Mouse (Mus musculus) heart, postnatal 4 days (tissue): ENCODE measurements around the gene Tprg. TPM values are rescaled to one million over a fixed set of nuclear protein-coding genes. Genes with fewer than 3 reads are reported as not detected.
A peak's percentile ranks its signal among the peaks of the same experiment; 100 is the strongest.

Experiments used
- DNase-seq: peaks from one replicate; pipeline ENCODE4 v3.0.0; 2021
- total RNA-seq, 2 experiments: library from RNA; stranded (reverse); gene quantifications; 2 replicates each; pipeline ENCODE4 v1.2.3; 2021

The Tprg gene
- total RNA-seq, 2 experiments from 2014 or later: not detected

- no peak for DNase-seq
Observed at GRCm38 (mm10) chr16:25333279-25334219, 46.9 kb downstream of the Tprg start.

DNA sequence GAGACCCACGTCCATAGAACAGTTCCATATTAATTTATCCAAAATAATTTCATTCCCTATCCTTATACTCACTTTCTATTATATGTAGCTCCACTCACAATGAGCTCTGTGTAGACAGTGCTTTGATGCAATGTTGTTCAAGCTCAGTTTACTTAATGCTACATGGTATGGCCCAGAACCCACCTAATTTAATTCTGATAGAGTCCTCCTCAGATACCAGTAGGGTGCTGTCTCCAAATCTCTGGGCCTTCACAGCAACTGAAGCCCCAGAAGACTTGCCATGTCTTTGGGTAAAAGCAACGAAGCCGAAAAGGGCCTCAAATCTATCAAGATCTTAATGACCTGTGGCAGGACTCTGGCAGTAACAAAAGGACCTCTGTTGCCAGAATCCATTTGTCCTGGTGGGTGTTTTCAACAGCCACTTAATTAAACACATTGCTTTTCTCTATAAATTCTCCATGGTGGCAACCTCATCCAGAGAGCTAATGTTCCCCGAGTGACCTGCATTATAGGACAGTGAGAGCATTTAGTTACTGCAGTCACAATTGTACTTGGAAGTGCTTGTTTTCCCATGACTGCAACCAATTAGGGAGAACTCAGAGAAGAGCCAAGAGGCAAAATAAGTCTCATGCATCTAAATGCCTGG is 48.6 kb downstream of the Tprg start:
- no peak for DNase-seq

DNA sequence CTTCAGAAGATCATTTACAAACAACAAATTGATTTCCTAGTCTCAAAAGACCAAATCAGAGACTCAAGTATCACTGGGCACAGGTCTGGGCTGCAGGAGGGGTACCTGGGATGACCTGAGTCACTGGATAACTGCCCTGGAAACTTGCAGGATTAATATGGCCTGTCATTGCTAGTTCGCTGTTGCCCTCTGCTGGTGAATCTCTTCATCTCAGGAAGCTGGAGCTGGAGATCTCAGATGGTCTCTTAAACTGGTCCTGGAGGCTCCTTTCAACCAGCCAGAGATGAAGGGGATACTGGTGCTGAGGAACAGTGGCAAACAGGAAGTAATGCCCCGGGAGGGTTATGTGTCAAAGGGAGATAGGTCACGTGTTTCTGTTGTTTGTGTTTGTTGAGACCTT is 63.0 kb downstream of the Tprg start:
- peak; percentile 71 for DNase-seq

GRCm38 (mm10) chr16:25367834-25368233 is 81.2 kb downstream of the Tprg start:
- DNase-seq: no peak

- no peak for DNase-seq
Observed at GRCm38 (mm10) chr16:25369984-25370412, 83.4 kb downstream of the Tprg start.

DNA sequence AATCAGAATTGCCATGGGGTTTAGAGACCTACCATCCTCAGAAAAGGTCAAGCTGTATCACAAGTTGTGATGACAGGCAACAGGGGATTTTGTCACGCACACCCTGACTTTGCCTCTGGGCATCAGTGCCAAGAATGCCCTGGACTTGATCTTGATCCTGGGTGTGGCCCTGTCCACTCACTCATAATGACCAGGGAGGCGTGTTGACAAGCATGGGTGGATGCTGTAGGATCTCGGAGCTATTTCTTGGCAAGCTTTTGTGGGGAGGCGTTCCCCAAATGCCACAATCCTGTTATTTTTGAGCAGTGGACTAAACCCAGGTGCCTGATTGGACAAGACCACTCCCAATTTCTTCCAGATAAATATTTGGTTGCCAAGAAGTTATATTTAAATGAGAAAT is 87.5 kb downstream of the Tprg start:
- DNase-seq: peak; percentile 23

DNA sequence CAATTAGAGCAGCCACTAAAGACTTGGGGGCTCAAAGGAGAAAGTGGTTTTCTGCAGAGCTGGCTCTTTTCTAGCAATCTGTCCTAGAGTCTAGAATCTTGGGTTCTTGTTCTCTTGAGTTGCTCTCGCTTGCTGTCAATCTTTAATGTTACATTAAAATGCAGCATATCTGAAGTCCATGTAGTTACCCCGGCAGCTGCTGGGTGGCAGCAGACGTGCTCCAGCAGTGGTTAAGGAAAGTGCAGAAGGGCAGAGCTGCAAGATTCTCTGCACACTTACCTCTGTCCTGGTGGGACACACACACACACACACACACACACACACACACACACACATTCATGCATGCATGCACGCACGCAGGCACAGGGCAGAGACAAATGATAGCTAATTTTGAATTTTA is 88.2 kb downstream of the Tprg start:
- DNase-seq: peak; percentile 19

DNA sequence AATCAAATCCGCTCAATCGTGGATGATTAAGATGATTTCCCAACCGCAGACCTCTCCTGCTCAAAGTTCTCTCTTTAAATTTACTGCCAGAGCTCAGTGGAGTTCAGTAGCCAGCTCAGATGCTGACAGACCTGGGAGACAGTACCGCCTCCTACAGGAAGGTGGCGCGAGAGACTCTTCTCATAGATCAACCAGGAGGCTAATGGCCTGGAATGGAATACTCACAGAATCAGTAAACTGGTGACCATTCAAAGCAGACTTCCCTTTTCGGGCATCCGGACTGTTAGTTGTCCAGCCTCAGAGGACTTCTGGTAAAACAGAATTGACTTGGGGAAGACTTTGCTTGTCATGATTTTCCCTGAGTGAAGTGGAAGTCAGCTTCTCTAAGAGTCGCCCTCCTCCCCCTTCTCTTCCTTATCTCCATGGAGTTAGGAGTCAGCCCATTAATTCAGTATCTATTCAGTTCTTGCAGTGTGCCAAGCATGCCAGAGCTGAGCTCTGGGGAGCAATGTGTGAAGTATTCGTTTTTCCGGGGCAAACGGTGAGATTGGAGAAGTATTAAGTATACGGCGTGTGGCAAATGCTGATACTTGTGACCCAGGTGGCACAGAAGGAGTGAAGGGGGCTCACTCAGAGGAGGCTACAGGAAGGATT is 90.2 kb downstream of the Tprg start:
- DNase-seq: peak; percentile 84

DNA sequence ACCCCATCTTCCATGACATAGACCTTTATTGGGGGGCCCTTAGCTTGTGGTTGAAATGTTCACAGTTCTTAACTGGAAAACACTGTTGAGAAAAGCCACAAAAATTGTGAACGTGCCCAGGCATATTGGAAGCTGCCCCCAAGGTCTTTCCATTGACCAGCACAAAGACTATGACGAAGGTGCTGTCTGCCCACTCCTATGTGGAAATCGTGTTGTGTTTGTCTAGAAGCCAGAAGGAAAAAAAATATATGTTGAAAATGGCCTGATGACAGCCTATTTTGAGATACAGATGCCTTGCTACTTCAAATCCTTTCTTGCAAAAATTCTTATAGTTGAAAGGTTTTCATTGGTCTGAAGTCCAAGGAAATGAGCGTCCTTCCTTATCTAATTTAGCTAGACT is 91.1 kb downstream of the Tprg start:
- no peak for DNase-seq

GRCm38 (mm10) chr16:25385498-25386192 is 99.0 kb downstream of the Tprg start:
- DNase-seq: no peak

GRCm38 (mm10) chr16:25394676-25395075 is 108.1 kb downstream of the Tprg start:
- DNase-seq: no peak

GRCm38 (mm10) chr16:25404156-25404555 is 117.5 kb downstream of the Tprg start:
- no peak for DNase-seq

GRCm38 (mm10) chr16:25407204-25407886 is 120.7 kb downstream of the Tprg start:
- DNase-seq: peak; percentile 53

GRCm38 (mm10) chr16:25408032-25408431 is 121.4 kb downstream of the Tprg start:
- no peak for DNase-seq

- no peak for DNase-seq
Observed at GRCm38 (mm10) chr16:25411307-25411706, 124.7 kb downstream of the Tprg start.

DNA sequence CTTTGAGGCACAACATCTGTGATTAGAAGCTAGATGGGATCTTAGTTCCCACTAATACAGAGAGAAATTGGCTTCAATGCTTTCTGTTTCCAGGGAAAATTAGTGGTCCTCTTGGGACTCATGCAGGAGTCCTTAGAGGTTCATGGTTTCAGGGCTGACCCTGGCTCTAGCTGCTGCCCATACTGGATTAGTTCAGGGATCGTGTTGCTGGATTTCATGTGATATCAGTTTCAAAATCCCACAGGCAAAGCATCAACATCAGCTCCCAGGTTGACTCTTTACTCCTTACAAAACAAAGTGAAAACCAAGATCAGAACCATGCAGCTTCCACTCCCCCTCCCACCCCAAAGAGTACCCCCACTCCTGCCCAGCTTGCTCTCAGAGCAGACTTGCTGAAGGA is 127.3 kb downstream of the Tprg start:
- no peak for DNase-seq

DNA sequence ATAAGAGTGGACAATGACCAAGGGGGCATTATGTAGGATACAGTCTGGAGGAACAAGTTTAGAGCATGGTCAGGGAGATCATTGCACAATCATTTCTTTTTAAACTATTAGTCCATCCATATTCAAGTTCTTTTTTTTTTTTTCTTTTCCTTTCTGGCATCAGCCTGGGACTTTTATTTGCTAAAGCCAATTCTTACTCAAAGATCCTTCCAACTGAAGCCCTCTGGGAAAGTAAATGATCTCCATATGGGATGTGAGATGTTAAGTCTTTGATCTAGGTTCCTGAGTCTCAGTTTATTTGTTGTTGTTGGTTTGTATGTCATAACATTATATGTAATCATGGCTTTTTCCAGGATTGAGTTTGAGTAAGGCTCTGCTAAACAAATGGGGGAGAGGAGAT is 128.6 kb downstream of the Tprg start:
- DNase-seq: no peak

- no peak for DNase-seq
Observed at GRCm38 (mm10) chr16:25417875-25418630, 131.4 kb downstream of the Tprg start.

DNA sequence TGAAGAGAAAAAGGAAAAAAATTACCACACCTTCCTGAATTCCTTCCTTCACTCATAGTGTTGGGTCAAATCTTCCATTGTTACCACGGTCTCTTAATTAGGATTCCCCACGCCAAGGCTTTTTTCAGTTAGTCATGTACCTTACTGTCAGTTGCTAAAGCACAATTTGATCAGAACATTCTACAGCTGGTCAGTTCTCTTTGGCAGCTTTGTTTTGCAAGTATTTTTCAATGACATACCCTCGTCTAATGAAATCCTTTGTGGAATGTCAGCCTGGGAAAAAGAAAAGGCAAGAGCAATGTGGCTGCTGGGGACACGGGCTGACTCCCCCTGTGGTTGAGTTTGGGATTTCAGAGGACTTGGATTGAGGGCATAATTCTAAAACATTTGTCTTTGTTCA is 136.4 kb downstream of the Tprg start:
- DNase-seq: no peak

GRCm38 (mm10) chr16:25424001-25424400 is 137.4 kb downstream of the Tprg start:
- DNase-seq: no peak

DNA sequence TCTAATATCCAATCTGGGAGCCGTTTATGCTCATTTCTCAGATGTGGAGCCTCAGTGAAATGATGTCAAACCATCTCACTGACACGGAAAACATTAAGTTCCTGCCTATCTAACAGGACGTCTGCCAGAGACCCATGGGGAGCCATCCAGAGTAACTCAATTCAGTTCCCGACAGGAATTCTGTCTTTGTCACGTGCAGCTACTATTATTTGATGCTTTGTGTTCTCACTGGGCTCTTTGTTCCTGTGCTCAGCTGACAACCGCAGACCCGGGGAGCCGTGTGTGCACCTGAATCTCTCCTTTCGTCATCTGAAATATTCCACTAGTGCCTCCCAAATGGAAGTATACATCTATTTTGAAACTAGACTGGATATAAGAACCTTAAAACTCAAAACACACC is 138.3 kb downstream of the Tprg start:
- DNase-seq: no peak
